Mouse (Mus musculus): ENCODE results near the gene Slc35b3.

The Slc35b3 gene

DNA sequence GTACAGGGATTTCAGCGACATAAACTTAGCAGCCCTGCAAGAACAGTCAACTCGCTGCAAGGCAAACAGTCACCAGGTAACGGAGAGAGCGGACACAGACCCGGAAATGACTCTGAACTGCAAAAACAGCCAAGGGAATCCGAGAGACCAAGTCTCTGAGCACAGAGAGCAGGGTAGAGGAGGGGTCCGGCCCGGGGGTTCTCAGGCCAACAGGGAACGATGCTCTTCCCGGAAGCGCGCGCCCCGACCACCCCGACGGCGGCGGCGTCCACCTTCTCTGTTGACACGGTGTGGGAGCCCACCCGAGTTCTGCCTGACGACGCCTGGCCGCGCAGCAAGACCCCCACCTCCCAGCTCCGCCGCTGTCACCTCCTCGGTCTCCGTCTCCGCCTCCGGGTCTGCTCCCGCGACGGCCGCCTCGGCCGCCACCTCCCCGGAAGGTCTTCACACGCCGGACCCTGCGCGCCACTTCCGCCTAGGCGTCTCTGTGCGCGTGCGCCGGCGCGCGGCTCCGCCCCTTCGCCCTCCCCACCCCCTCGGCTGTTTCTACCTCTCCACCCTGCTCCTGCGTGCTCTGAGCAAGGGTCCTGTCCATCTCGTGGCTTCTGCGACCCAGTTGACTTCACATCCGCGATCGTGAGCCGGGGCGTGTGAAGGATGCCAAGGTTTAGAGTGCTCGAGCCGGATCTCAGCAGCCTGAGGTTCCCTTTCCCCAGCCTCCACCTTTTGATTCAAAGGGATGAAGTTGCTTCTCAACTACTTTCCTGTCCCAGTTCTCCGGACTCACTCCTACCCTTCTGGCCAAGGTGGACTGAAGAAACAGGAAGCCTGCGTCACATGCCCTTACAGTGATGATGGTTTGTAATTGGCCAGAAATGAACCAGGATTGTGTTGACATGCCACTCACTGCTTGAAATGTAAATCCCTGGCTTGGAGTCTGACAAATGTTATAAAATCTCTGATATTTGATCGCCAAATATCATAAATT, at the start of gene Slc35b3:
TSS of gene Slc35b3 (minus strand) at position 813 of the 988 bp plus-strand sequence.
- peak; percentile 87 for DNase-seq

DNA sequence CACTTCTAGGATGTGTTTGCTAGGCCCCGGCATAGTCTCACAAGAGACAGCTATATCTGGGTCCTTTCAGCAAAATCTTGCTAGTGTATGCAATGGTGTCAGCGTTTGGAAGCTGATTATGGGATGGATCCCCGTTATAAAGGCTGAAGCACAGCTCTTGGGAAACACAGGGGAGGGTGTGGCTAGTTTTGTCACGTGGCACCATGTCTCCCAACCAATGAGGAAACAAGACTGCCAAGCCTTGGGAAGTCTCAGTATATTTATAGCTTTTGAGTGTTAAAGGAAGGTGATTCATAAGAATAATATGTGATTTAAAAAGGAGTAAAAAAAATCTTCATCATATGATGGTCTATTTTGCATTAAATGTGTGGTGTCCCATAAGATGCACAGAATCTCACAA, 49.6 kb upstream of the Slc35b3 start:
- DNase-seq: no peak

DNA sequence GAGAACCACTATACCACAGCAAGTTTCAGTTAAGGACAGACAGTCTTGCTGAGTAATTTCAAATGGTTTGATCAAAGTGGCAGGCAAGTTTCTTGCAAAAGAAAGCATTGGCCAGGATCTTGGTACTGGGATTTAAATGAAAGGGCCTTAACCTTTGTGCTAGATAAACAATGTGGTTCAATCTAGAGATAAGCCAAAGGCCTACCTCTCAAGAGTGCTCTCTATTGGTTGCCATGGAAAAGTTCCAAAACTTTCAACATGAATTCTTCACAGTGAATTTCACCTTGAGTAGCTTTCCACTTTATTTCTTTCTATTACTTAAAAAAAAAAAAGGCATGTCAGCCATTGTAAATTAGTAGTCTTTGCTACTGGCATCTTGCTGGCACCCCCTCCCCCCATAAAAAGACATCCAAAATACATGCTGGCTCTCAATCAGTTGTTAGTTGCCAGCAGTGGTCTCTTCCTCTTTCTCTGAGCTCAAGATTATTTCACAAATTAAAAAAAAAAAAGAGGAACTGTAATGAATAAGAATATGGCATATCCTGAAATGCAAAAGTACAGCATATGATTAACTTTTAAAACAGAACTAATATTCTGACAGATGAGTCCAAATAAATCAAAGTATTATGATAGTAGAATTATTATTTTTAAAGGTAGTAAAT, 42.6 kb upstream of the Slc35b3 start:
- DNase-seq: no peak

DNA sequence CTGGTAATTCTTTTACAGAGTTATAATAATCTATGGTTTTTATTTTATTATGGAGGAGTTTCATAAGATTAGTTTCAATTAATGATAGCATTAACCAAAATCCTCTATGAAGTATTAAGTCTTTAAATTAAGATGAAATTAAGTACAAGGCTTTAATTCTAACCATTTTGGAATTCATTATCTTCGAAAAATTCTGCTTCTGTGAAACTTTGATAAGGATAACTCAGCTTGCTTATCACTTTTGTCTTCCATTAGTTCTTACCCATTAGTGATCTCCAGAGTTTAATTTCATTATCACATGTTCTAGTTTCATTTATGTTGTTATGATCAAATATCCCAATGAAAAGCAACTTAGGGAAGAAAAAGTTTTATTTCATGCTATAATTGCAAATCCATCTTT, 41.7 kb upstream of the Slc35b3 start:
- no peak for DNase-seq

DNA sequence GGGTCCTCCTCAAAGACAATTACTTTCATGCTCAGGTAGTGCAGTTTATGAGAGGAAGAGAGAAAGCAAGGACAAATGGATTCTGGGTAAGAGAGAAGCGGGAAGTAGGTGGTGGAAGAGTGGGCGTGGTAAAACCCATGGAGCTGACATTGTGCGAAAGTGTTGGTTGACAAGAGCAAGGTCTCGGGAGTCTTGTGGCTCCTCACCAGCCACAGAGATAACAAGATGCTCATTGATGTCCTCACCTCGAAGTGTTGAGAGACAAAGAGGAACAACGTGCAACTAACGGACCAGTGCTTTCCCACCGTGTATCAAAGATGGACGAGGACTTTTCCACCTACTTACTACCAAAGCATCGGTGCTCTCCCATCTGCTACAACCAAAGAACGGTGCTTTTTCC, 40.8 kb upstream of the Slc35b3 start:
- DNase-seq: no peak

DNA sequence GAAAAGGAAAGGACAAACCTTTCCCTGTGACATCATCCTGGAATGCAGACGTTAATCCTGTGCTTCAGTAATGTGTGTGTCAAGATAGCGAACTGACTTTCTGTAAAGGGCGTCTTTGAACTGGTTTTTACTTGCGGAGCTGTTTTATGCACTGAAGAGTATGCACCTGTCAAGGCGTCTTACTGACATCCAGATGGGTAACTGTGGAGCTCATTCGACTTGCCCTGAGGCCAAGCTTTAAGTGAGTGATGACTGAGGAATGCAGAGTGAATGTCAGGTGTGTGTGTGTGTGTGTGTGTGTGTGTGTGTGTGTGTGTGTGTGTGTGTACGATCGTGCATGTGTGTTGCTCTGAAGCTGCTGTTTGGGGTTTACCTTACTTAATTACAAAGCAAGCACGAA, 38.3 kb upstream of the Slc35b3 start:
- DNase-seq: no peak

DNA sequence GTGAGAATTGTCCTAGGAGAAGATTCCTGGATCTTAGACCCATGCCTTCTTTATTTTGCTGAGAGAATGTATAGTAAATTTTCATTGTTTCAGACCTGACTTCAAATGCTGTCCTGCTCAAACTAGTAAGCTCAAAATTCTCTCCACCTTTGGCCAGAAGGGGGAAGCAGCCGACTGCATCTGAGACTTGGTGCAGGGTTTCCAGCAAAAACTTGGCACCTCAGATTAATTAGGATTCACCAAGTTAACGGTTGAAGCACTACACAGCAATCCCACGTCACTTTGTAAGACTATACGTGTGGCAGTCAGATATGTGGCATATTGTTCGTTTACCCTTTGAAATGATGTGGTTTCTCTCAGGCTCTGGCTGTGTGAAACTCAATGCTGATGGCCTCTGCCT, 31.9 kb upstream of the Slc35b3 start:
- DNase-seq: peak; percentile 26

DNA sequence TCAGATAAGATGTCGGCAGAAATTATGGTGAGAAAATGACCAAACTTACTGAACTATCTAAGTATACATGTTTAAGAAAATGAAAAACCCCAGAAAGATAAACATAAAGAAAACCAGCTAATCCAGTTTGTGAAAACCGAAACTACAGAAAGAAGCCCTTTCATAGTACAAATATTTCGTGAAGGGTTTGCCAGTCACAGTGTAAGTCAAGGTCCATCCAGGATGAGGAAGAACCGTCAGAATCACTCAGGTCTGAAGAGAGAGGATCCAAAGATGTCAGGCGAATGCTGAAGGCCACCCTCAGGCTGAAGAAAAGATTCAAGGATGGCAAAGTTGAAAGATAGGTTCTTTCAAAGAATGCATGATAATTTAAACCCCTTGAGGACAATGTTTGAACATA, 23.1 kb upstream of the Slc35b3 start:
- DNase-seq: no peak

DNA sequence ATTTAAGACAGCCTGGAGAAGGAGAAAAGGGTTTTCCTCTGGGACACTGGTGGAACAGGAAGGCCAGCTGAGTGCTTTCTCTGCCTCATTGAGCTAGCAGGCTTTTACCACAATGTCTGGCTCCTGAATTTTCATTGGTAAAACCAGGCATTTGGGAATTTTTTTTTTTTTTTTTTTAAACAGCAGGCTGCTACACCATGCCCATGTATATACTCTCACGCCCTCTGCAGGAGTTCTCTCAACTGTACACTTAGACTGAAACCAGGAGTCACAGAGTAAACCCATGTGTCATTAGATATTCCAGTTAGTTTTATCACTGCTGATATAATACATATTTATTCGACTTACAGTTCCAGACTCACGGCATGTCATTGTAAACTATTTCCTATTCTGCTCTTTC, 20.2 kb upstream of the Slc35b3 start:
- DNase-seq: no peak

DNA sequence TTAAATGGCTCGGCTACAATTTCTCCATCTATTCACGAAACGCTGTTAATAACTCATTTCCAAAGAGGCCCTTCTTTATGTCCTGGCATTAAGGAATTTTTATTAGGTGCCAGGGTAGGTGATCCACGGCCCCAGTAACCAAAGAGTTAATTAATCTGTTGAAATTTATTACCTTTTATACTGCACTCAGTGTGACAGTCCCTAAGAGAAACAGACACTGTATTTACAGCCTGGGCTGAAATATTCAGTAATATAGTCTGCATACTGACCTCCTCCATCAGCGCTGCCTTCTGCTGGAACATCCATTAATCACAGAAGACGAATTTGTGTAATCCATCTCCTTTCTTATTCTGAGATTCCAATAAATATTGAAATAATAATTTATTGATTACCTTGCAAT, 16.3 kb upstream of the Slc35b3 start:
- no peak for DNase-seq

DNA sequence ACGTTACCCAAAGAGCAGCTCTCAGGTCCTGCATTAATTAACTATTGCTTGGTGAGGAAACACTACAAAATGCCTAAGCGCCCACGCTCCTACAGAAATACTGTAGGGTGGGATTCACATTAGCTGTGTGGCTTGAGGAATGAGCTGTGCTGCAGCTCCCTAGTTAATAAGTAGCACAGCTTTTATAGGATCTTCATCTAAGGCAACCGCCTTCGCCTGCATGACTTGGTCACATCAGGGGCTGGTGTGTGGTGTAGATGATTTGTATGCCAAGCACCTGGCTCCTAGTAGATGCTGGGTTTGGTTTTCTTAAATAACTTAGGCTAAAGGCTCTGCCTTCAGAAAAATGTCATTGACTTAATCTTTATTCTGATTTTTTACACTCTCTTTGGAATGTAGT, 15.2 kb upstream of the Slc35b3 start:
- no peak for DNase-seq

DNA sequence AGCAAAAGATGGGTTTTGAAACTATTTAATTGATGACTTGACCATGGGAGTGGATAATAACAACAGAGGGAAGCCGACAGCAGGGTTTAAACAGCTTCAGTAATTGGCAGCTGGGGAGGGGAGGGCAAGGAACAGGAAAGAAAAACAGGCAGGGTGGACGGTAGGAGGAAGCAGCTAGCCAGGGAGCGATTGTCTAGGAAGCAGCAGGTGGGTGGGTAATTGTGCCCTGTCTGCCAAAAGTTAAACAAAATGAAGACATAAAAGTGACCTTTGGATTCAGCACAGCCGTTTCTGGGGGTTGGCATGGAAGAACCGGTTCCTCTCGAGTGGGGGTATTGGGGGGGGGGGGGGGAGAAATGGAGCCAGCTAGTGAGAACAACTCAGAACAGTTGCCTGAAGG, 11.9 kb upstream of the Slc35b3 start:
- no peak for DNase-seq

DNA sequence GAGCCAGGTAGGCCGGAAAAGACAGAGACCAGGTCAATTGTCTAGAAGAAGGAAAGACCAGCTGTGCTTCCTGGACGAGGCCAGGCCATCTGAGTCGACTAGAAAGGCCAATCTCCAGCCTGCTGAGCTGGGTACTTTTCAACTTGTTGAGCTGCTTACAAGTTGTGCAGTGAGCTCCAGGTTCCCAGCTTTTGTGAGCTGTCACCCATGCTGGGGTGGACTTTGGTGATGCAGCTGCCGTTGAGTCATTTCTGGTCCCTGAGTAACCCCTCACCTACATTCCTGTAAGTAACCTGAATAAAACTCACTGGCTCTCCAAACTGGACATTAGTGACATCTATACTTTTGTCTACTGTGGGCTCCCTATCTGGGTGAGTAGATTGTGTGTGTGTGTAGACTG, 10.4 kb upstream of the Slc35b3 start:
- no peak for DNase-seq

DNA sequence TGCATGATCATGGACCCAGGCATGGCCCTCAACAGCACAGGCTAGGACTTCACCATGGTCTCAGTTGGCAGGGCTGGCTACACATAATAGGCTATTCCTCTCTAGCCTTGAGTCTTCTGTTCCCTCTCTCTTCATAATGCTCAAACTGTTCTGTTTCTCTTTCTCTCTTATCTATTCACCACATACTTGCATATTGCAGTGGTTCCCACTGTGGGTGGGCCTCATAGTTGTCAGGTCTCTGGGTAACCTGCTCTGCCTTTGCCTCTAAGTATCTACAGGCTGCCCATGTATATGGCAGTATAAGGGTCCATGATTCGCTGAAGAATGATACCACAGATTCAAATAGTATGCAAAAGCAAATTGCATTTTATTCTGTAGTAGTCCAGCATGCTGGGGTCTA, 6.8 kb upstream of the Slc35b3 start:
- DNase-seq: no peak

DNA sequence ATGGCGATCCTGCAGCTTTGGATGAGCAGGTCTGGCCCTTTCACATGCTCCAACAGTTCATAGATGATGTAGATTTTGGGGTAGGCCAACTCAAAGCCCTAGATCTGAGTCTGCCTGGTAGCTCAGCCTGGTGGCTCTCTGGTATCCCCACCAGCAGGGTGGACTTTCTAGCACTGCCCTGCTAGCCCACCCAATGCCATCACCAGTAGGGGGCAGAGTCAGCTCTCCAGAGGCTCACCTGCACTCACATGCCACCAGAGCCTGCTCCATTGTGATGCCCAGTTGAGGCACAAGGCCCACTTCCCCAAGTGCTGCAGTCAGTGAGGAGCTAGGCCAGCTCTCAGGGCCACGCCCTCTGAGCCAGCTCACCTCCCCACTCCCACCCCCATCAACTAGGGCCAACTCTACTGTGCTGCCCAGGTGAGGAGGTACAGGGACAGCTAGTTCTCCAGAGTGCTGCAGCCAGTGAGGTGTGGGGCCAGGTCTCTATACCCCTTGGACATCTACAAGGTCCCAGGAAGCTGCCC, 6.3 kb upstream of the Slc35b3 start:
- DNase-seq: no peak

DNA sequence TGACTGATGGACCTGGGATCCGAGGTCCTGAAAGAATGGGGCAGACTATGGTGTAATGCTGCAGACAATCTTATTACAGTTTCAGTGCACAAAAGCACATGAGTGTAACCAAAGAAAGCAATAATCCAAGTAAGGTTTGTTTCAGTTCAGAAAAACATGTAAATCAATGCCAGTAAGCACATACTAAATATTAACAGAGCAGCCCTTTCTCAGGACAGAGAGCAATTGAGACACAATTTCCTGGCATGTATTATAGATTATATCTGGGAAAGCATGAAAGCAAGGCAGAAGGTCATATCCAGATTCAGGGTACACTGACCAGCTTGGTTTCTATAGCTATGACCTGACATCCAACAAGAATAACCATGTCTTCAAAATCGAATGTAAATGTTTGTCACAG, 2.1 kb upstream of the Slc35b3 start:
- no peak for DNase-seq

DNA sequence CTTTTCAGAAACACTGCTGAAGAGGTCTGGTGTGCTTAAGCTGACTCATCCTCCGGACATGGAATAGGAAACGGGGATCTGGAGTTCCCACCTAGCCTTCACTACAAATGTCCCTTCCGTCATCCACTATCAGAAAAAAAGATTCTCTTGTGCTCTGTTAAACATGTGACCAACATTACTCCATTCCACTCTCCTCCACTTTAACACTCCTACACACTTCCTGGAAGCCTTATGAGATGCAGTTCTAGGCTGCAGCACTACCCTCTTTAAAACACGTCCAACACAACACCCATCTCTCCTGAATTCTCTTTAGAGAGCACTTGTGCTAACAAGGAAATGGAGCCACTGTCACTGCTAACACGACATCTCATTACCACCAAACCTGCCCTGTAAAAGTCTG, 2.6 kb downstream of the Slc35b3 start:
- DNase-seq: no peak

DNA sequence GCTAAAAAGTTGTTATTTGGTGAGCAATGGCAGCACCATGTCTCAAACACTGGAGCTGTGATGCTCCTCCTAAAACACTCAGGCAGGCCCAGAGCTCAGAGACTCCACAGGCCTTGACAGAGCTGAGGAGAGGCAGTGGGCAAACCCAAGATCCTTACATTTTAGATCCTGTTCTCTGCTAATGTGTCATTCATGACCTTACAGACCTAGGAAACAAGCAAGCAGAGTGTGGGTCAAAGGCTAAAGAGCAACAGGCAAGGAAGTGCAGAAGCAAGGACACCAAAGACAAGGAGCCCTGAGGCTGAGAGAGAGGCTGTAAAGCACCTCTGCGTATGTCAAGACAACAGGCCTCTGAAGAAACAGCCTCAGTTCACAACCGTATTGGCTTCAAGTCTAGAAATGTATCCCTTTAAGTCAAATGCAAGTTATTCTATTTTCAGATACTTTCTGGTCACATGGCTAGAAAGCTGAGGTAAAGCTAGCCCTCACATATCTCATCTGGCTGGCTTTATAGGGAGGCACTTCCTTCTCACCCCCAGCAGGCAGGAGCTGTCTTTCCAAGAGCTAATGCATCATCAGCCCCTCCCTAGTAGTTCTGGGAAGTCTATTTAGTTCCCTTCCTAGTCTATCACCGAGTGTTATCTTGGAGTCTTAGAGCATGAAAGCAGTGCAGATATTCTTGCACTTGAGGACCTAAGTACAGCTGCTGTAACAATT, 14.2 kb downstream of the Slc35b3 start:
- DNase-seq: no peak

DNA sequence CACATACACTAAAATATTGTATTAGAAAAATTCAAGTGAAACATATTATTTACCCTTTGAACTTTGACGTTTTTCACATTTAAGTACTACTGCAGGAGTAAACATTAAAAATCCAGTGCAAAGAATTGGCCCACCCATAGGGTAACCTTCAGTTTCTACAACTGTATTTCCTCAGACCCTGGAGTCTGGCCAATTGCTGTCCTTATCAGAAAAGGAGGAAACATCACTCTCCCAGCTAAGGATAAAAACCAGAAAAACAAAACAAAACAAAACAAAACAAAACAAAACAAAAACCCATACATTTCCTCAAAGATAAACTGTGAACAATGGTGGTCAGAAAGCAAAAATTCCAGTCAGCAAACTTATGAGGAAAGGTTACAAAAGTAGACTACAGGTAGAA, 14.9 kb downstream of the Slc35b3 start:
- DNase-seq: peak; percentile 48

DNA sequence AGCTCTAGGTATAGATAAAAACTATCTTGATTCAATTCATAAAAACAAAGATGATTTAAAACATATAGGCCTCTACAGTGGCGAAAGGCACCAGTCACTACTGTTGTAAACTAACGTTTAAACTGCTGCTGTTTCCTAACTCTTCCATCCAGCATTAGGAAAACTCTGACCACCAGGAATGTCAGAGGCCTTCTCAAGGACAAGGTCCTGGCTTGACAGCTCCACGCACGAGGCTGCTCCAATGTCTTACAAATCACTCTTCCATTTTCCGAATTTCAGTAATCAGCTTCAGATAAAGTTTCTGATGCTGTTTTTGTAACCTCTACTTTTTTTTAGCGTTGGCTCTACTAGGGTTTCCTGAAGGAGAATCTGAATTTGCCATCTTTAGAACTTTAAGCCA, 15.7 kb downstream of the Slc35b3 start:
- DNase-seq: no peak

DNA sequence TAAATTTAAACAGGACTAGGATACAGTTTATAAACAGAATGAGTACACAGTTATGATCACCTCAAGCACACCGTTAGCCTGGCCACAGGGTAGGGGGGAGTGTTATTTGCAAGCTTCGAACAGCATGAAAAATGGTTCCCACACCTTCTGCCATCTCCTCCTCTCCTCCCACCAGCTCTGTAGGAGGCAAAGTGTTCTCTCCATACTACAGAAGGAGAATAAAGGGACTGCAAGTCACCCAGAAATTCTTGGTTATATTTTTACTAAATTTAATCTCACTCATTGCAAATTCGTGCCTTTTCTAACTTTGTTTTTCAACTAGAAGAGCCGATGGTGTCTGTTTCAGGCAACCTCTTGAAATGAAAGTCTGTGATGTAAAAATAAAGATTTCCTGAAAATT, 18.9 kb downstream of the Slc35b3 start:
- DNase-seq: no peak

DNA sequence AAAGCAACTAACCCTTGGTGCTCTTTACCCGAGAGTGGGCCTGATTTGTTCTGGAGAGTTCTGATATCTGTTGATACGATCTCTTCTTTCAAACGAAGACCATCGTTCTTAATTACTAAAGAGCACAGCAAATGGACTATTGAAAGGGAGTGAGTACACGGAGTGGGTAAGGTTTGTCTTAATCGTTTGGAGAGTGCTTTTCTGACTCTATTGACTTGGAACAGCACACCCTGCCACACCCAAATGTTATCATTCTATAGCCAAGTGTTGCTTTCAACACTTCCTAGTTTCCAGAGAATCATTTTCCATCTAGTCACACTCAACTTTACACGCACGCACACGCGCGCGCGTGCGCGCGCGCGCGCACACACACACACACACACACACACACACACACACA, 19.4 kb downstream of the Slc35b3 start:
- no peak for DNase-seq

DNA sequence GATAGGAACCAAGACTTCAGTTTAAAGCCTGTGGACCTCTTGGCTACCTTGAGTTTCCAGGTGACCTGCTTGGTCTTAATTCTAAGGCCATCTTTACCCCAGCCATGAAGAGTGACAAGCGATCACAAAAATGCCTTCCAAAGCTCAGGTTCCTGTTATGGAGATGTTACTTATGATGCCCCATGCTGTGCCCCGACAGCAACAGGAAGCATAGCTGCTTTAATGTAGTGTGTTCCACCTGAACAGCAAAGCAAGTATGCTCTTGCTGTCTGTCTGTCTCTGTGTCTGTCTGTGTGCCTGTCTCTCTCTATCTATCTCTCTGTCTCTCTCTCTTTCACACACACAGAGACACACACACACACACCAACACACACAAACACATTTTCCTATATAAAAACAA, 22.2 kb downstream of the Slc35b3 start:
- DNase-seq: no peak

All from lung, postnatal 14 days (tissue).